Mouse (Mus musculus): ENCODE data around the gene Serpinb11. TPM values are rescaled to one million over a fixed set of nuclear protein-coding genes. Genes with fewer than 3 reads are reported as not detected.

Gene Serpinb11
- total RNA-seq (2021): not detected
- long read RNA-seq: 0 reads

DNA sequence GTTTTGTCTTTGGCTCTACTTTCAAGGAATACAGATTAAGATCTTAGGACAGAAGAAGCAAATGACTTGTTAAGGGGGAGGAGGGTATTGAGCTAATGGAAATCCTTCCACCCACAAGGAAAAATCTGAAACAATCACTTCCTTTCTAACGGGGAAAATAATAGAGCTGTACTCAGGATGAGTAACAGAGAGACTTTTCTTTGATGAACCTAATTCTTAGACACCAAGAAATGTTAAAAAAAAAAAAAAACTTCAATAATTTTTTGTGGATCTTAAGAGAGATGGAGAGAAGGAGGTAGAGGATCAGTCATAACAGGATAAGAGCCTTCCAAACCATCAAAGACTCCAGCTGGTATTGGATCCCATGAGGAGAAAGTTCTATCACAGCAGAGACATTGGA, at the start of gene Serpinb11:
Gene Serpinb11, plus strand, starts transcription at position 301 of the 400 bp plus-strand sequence.
- DNase-seq (ENCODE audit: low spot score in 2 of 2): no peak

DNA sequence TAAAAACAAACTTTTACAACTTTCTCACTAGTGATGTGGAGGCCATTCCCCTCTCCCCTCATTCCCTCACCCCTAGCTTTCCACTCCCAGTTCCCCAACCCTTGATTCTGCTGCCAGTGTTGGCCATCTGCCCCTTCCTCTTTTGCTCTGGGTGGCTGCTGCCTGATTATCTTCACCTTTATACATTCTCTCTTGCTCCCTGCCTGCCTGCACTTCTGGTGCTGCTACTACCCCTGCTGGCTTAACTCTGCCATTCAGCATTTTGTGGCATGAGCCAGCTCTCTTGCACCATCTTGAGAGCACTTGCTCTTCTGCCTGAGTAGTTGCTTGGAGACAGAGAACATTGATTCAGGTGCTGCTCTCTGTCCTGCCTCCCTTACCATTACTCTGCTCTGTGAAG, 15.0 kb upstream of the Serpinb11 start:
- DNase-seq (ENCODE audit: low spot score in 2 of 2): no peak

GRCm38 (mm10) chr1:107346788-107347187, 14.2 kb upstream of the Serpinb11 start:
- no peak for DNase-seq (ENCODE audit: low spot score in 2 of 2)

- no peak for DNase-seq (ENCODE audit: low spot score in 2 of 2)
Observed at GRCm38 (mm10) chr1:107350392-107350791, 10.6 kb upstream of the Serpinb11 start.

DNA sequence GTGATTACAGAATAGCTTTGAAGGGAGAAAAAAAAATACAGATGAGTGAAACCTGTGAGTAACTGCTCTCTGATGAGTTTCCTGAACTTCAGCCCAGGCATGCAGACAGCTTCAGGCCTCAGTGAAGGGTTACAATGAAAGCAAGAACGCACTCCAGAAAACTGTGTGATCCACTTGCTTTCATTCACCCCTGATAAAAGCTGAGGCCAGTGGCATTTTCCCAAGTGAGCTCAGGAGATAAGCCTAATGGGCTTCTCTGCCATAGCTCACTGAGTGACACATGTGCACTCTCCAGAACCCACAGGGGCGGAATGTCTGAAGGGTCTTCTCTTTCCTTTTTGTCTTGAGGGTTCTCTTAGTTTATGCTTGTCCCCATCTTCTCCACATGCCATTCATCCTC, 9.9 kb upstream of the Serpinb11 start:
- no peak for DNase-seq (ENCODE audit: low spot score in 2 of 2)

- no peak for DNase-seq (ENCODE audit: low spot score in 2 of 2)
Observed at GRCm38 (mm10) chr1:107353046-107353445, 8.0 kb upstream of the Serpinb11 start.

DNA sequence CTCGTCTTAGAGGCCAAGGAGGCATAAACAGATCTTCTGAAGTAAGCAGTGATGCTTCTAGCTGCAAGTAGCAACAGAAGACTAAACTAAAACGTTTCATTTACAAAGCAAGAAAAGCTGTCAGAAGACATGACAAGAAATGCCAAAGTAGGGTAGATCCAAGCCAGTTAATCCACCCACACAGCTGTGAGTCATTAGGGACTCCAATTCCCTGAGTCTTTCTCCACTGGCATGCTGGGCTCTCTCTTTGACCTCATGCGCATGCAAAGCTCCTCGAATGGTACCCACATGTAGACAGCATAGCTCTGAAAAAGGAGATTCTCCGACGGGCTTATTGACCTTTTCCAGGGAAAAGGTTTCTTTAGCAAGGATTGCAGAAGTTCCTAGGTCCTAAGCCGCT, 5.0 kb downstream of the Serpinb11 start:
- DNase-seq (ENCODE audit: low spot score in 2 of 2): no peak

DNA sequence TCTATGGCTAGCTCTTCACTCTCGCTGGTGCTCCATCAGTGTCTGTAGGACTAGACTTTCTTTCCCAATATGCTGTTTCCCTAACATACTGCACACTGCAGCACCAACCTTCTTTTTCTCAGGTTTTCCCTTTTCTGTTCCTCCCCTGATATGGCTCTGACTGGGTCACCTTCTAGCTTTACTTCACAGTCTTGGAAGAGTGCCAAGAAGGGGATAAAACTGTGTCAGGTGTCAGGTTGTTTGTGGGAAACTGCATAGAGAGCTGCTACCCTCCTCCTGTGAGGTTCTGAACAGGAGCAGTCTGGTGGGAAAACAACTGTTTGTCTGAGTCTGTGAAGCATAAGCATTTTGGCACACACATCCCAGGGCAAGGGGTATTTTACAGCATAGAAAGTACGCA, 7.9 kb downstream of the Serpinb11 start:
- no peak for DNase-seq (ENCODE audit: low spot score in 2 of 2)

GRCm38 (mm10) chr1:107376952-107377351, 16.0 kb downstream of the Serpinb11 start:
- DNase-seq (ENCODE audit: low spot score in 2 of 2): no peak

DNA sequence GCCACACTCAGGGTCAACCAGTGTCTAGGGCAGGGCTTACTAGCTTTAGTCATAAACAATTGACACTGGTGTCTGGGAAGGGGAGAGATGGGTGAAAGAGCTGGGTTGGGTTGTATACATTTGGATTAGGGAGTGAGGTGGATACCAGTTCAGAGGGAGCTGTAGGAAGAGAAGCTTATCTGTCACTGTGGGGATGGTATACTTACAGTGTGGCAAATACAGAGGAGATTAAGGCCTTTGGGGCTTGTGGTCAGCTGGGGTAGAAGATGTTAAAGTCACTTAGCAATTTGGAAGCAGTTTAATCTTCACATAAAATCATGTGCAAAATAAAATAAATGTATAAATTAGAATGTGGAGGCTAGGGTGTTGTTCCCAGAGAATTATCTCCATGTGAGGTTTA, 17.4 kb downstream of the Serpinb11 start:
- DNase-seq (ENCODE audit: low spot score in 2 of 2): no peak

DNA sequence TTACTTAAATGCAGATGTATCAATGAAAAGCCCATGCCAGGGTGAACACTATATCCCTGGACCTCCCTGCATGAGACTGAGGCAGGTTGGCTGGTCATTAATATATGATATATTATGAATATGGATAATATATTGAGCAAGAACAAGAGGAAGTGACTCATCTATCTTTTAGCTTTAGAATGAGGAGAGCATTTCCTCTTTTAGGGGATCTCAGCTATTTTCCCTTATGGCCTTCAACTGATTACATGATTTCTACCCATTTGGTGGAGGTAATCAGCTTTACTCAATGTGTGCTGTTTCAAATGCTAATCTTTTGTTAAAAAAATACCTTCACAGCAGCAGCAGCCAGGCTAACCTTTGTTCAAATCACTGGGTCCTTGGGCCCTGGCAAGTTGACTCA, 20.5 kb downstream of the Serpinb11 start:
- no peak for DNase-seq (ENCODE audit: low spot score in 2 of 2)

DNA sequence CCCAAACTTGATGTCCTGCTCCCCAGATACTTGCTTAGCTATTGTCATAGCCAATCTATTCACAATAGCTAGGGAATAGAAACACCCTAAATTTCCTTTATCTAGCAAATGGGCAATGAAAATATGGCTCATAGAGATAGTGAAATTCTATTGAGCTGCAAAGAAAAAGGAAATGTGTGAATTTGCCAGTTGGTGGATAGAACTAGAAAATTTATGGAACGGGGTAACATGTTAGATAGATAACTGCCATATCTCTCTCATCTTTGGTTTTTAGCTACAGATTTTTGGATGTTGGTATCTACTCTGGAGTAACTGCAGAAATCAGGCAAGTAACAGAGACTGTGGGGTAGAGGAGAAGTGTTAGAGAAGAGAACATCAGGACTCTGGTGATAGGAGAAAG, 21.4 kb downstream of the Serpinb11 start:
- no peak for DNase-seq (ENCODE audit: low spot score in 2 of 2)

DNA sequence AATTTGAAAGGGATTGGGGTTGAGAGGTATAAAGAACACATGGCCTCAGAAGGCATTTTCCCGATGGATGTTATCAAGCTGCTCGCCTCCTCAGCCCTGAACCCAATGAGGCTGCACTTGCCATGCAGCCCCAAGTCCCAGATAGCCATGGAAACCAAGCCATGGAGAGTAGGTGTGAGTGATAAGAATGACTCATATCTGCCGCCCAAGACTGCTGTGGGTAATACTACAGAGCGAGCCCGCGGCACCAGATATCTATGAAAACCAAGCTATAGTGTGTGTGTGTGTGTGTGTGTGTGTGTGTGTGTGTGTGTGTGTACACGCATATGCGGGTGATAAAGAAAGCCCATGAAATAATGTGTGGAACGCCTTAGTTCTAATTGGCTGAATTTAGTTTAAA, 23.5 kb downstream of the Serpinb11 start:
- DNase-seq (ENCODE audit: low spot score in 2 of 2): no peak

GRCm38 (mm10) chr1:107389753-107390152, 28.8 kb downstream of the Serpinb11 start:
- DNase-seq (ENCODE audit: low spot score in 2 of 2): no peak

DNA sequence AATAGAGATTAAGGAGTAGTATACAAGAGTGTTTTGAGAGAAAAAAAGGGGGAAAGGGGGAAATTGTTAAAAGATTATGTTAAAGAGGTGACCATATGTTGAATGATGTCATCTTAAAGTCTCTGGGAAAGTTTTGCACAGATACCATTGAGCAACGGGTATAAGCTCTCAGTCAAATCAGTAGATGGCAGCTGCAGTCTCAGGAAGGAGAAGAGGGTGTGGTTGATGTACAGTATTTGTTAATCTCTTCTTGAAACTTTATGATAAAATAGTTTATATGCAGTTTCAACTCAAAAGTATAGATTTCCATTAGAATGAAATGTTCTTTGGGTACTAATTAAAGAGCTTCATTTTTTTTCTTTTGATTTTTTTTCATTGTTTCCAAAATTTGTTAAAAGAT, 36.5 kb downstream of the Serpinb11 start:
- no peak for DNase-seq (ENCODE audit: low spot score in 2 of 2)

DNA sequence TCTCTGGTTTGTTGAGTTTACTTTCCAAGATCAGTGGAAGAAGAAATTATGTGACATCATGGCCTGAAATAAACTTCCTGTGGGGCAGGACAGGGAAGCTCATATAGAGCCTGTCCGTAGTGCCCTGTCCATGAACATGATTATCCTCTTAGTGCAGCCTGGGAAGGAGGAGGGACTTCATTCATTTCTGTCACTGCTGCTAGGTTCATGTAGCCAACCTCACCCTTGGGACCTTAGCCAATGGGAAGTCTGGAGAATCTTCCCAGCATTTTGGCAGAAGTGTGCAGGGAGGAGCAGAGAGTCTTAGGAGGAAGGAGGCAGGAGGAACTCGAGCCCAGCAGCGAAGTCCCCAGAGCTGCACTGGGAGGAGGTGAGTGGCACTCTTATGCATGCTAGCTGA, 38.4 kb downstream of the Serpinb11 start, which contains the start of gene Serpinb7:
Gene Serpinb7, plus strand, starts transcription at position 301 of the 400 bp plus-strand sequence.
- DNase-seq (ENCODE audit: low spot score in 2 of 2): no peak

DNA sequence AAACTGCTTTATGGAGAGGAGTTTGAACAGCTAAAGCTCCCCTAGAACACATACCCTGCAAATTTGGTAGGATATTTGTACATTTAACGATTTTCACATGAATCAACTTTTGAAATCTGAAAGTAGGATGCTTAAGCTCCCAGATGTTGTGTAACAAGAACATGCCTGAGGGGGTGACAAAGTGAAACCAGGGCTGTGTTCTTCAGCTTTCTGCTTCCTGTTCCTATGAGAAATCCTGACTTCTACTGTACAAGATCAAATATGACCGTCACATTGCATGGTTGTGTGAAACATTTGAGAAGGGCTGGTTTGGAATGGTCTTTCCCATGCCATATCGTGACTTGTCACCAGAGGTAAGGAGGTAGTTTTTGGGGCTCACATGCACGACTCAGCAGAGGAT, 41.1 kb downstream of the Serpinb11 start:
- no peak for DNase-seq (ENCODE audit: low spot score in 2 of 2)

GRCm38 (mm10) chr1:107414650-107415049, 53.7 kb downstream of the Serpinb11 start:
- no peak for DNase-seq (ENCODE audit: low spot score in 2 of 2)

DNA sequence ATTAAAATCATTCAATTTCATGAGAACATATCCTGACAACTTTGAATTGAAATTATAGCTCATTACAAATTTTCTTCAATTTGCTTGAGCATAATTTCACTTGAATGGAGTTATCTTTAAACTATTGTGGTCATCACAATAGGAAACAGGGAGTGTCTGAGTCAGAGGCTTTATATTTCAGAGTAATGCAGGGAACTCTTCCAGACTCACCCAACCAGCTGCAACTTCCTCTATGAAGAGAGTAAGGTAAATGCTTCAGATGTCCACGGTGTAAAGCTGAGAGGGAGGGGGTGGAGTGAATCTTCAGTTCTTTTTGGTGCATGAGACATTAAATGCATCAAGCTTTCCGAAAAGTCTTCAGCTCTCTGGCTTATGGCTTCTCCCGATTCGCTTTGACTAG, 61.5 kb downstream of the Serpinb11 start:
- DNase-seq (ENCODE audit: low spot score in 2 of 2): no peak

Other genes starting within 250 kb of the Serpinb11 start
- not detected for gene Serpinb3b, start 82.8 kb upstream of the Serpinb11 start, total RNA-seq (2021)
- gene Serpinb3c, start 82.8 kb upstream of the Serpinb11 start, total RNA-seq (2021): not detected
- not detected for gene Serpinb7, start 38.5 kb downstream of the Serpinb11 start, total RNA-seq (2021)
- gene Serpinb2, start 150.2 kb downstream of the Serpinb11 start, total RNA-seq (2021): not detected
- 1 to 10 TPM; 4.1 TPM for gene Serpinb8, start 228.8 kb downstream of the Serpinb11 start, total RNA-seq (2021)